Mouse (Mus musculus) erythroblast, embryonic 14.5 days (primary cell): ENCODE data around the gene Olig1. TPM values are rescaled to one million over a fixed set of nuclear protein-coding genes. Genes with fewer than 3 reads are reported as not detected.
"Not testable (repeated sequence)": the region's sequence is repeated elsewhere in the genome, so short reads cannot be mapped to it uniquely, and the experiment has no call there.

Source experiments
- H3K27me3 ChIP-seq: 2 replicates; pipeline ENCODE4 v1.6.1; 2012; ENCODE audit warnings: inconsistent platforms; ENCODE audit not compliant: control insufficient read depth
- H3K36me3 ChIP-seq: 2 replicates; pipeline ENCODE4 v1.6.1; 2012; ENCODE audit warnings: mild to moderate bottlenecking, inconsistent platforms; ENCODE audit not compliant: control insufficient read depth
- H3K4me1 ChIP-seq: 2 replicates; pipeline ENCODE4 v1.6.1; 2012; ENCODE audit warnings: inconsistent platforms; ENCODE audit not compliant: control insufficient read depth
- H3K4me3 ChIP-seq: replicated peaks from 2 replicates; pipeline ENCODE3; 2012; ENCODE audit warnings: moderate library complexity, mild to moderate bottlenecking, inconsistent platforms
- H3K9me3 ChIP-seq: 2 replicates; pipeline ENCODE4 v1.6.1; 2012; ENCODE audit warnings: low read length, inconsistent platforms, mixed read lengths; ENCODE audit not compliant: control insufficient read depth
- GATA1 ChIP-seq: IDR thresholded peaks from 2 replicates; pipeline ENCODE4 v1.6.1; 2012; ENCODE audit warnings: low read length, inconsistent platforms, mixed read lengths
- TAL1 ChIP-seq: IDR thresholded peaks from 3 replicates; pipeline ENCODE4 v1.6.1; 2012; ENCODE audit warnings: low read length, inconsistent platforms, mixed read lengths
- polyA plus RNA-seq: library from polyadenylated mRNA; stranded (reverse); fragments of >175 nt; gene quantifications from 2 replicates; pipeline ENCODE4 v1.2.3, GENCODE M21; 2012

The Olig1 gene
- polyA plus RNA-seq, 1 experiment: not detected

- H3K36me3 ChIP-seq: no peaks in the 10 kb centered on the region
- TF ChIP-seq GATA1 (no peak), TAL1 (no peak)
- H3K27me3 ChIP-seq: peaks cover 91% of the 10 kb centered on the region
- no peak overlapping the region for H3K4me3 ChIP-seq
- H3K9me3 ChIP-seq: no peaks in the 10 kb centered on the region
- H3K4me1 ChIP-seq: no peaks in the 10 kb centered on the region
Measured at GRCm38 (mm10) chr16:91233241-91233944, 36.2 kb upstream of the Olig1 start.

- no peaks in the 10 kb centered on the region for H3K4me1 ChIP-seq
- H3K36me3 ChIP-seq: no peaks in the 10 kb centered on the region
- no peaks in the 10 kb centered on the region for H3K9me3 ChIP-seq
- peaks cover 50% of the 10 kb centered on the region for H3K27me3 ChIP-seq
- no peak overlapping the region for H3K4me3 ChIP-seq
- no peak for TF ChIP-seq TAL1
- TF ChIP-seq GATA1: no peak
Measured at GRCm38 (mm10) chr16:91239024-91239423, 30.5 kb upstream of the Olig1 start.

- no peak for TF ChIP-seq TAL1
- no peak for TF ChIP-seq GATA1
- H3K27me3 ChIP-seq: peaks cover 10% of the 10 kb centered on the region
- H3K9me3 ChIP-seq: no peaks in the 10 kb centered on the region
- no peaks in the 10 kb centered on the region for H3K4me1 ChIP-seq
- no peaks in the 10 kb centered on the region for H3K36me3 ChIP-seq
- no peak overlapping the region for H3K4me3 ChIP-seq
Measured at GRCm38 (mm10) chr16:91246292-91246691, 23.3 kb upstream of the Olig1 start.

- H3K4me3 ChIP-seq, H3K9me3 ChIP-seq, H3K27me3 ChIP-seq, H3K4me1 ChIP-seq, H3K36me3 ChIP-seq: not testable (repeated sequence)
Measured at GRCm38 (mm10) chr16:91255419-91256164, 14.0 kb upstream of the Olig1 start.

- Histone ChIP-seq H3K9me3 (no peaks in the 10 kb centered on the region), H3K4me1 (no peaks in the 10 kb centered on the region), H3K27me3 (peaks cover 8% of the 10 kb centered on the region), H3K36me3 (no peaks in the 10 kb centered on the region), H3K4me3 (no peak overlapping the region)
- TF ChIP-seq GATA1 (no peak), TAL1 (no peak)
Measured at GRCm38 (mm10) chr16:91258956-91259355, 10.6 kb upstream of the Olig1 start.

GRCm38 (mm10) chr16:91260861-91261260 lies 8.7 kb upstream of the Olig1 start:
- no peaks in the 10 kb centered on the region for H3K36me3 ChIP-seq
- peaks cover 14% of the 10 kb centered on the region for H3K27me3 ChIP-seq
- no peaks in the 10 kb centered on the region for H3K4me1 ChIP-seq
- TF ChIP-seq GATA1 (no peak), TAL1 (no peak)
- H3K9me3 ChIP-seq: no peaks in the 10 kb centered on the region
- no peak overlapping the region for H3K4me3 ChIP-seq

- Histone ChIP-seq H3K4me1 (no peaks in the 10 kb centered on the region), H3K27me3 (peaks cover 28% of the 10 kb centered on the region), H3K9me3 (no peaks in the 10 kb centered on the region), H3K36me3 (no peaks in the 10 kb centered on the region), H3K4me3 (no peak overlapping the region)
- TF ChIP-seq GATA1 (no peak), TAL1 (no peak)
Measured at GRCm38 (mm10) chr16:91262467-91263220, 6.9 kb upstream of the Olig1 start.

- H3K4me3 ChIP-seq: no peak overlapping the region
- no peaks in the 10 kb centered on the region for H3K36me3 ChIP-seq
- TF ChIP-seq GATA1: no peak
- no peak for TF ChIP-seq TAL1
- H3K27me3 ChIP-seq: peaks cover 58% of the 10 kb centered on the region
- no peaks in the 10 kb centered on the region for H3K4me1 ChIP-seq
- no peaks in the 10 kb centered on the region for H3K9me3 ChIP-seq
Measured at GRCm38 (mm10) chr16:91265972-91266371, 3.6 kb upstream of the Olig1 start.
